7 mouse cellular contexts compared by ENCODE assay signal in genomic region chr10:81494260-81495041, GRCm38 (mm10). TPM values are rescaled to one million over a fixed set of nuclear protein-coding genes. Genes with fewer than 3 reads are reported as not detected.
DNase-seq lines count a peak whose midpoint lies in the region; ATAC-seq and TF ChIP-seq lines count a peak whose summit lies in the region.

No protein-coding gene starts in this region.

- no peaks in the 10 kb centered on the region for H3K27me3 ChIP-seq in forebrain, embryonic 14.5 days (replicated peaks; ENCODE audit: control insufficient read depth, insufficient read depth, low read length)
- no peaks in the 10 kb centered on the region for H3K27me3 ChIP-seq in liver, embryonic 16.5 days (ENCODE audit: control insufficient read depth, insufficient read depth, low read depth, low read length)
- no peaks in the 10 kb centered on the region for H3K27me3 ChIP-seq in stomach, embryonic 15.5 days (replicated peaks)

- H3K9me3 ChIP-seq in forebrain, embryonic 14.5 days (replicated peaks; ENCODE audit: control insufficient read depth, low read length) = no peaks in the 10 kb centered on the region
- H3K9me3 ChIP-seq in liver, embryonic 16.5 days (replicated peaks; ENCODE audit: control insufficient read depth, low read length) = no peaks in the 10 kb centered on the region
- no peaks in the 10 kb centered on the region for H3K9me3 ChIP-seq in stomach, embryonic 15.5 days

- WGBS in forebrain, embryonic 14.5 days = 89% methylated on average over 11 of the region's 11 CpGs
- WGBS in liver, embryonic 16.5 days (ENCODE audit: insufficient replicate concordance) = 58% methylated on average over 11 of the region's 11 CpGs
- WGBS in stomach, embryonic 15.5 days = 83% methylated on average over 11 of the region's 11 CpGs

- intact Hi-C loops in left cerebral cortex, adult 2 months (cut with DNase I) = no loop called here

- peaks cover 38% of the 10 kb centered on the region for H3K36me3 ChIP-seq in forebrain, embryonic 14.5 days (ENCODE audit: control insufficient read depth, insufficient read depth, low read length)
- peaks cover 22% of the 10 kb centered on the region for H3K36me3 ChIP-seq in liver, embryonic 16.5 days (ENCODE audit: control insufficient read depth, insufficient read depth)
- H3K36me3 ChIP-seq in stomach, embryonic 15.5 days = peaks cover 38% of the 10 kb centered on the region

- H3K4me2 ChIP-seq in forebrain, embryonic 14.5 days (ENCODE audit: low read length) = peak overlapping the region; percentile 97
- H3K4me2 ChIP-seq in liver, embryonic 16.5 days (ENCODE audit: low read depth, low read length) = peak overlapping the region; percentile 94
- peak overlapping the region; percentile 92 for H3K4me2 ChIP-seq in stomach, embryonic 15.5 days

- no peak for TF ChIP-seq CTCF in left cerebral cortex, adult 2 months (IDR thresholded peaks at IDR 0.05)

- peaks cover 15% of the 10 kb centered on the region for H3K4me1 ChIP-seq in forebrain, embryonic 14.5 days (ENCODE audit: control insufficient read depth, insufficient read depth, low read length)
- H3K4me1 ChIP-seq in liver, embryonic 16.5 days (ENCODE audit: control insufficient read depth, low read depth, low read length) = peaks cover 46% of the 10 kb centered on the region
- peaks cover 15% of the 10 kb centered on the region for H3K4me1 ChIP-seq in stomach, embryonic 15.5 days

- DNase-seq in lung, adult 18-20 months = peak; percentile 49 to 53
- DNase-seq in lung, postnatal 14 days = no peak
- no peak for DNase-seq in forebrain, embryonic 14.5 days (ENCODE audit: low spot score)
- no peak for DNase-seq in left cerebral cortex, adult 2 months (ENCODE audit: extremely low spot score in 1 of 2, low spot score in 2 of 2)
- DNase-seq in right cerebral cortex, postnatal 4 days = no peak

- 0 out of 2 replicates have a peak overlapping the region, but pooled peaks have one; percentile 82 for H3K9ac ChIP-seq in forebrain, embryonic 14.5 days (ENCODE audit: low read length)
- H3K9ac ChIP-seq in liver, embryonic 16.5 days (ENCODE audit: low read depth, low read length) = 0 out of 2 replicates have a peak overlapping the region, but pooled peaks have one; percentile 91
- no peak overlapping the region for H3K9ac ChIP-seq in stomach, embryonic 15.5 days

- H3K4me3 ChIP-seq in forebrain, embryonic 14.5 days (ENCODE audit: low read depth, low read length) = no peak overlapping the region
- H3K4me3 ChIP-seq in liver, embryonic 16.5 days (ENCODE audit: low read depth, low read length) = peak overlapping the region; percentile 83
- peak overlapping the region; percentile 84; the same call in 1 of the 2 replicates for H3K4me3 ChIP-seq in stomach, embryonic 15.5 days (replicated peaks)
- no peak overlapping the region for H3K4me3 ChIP-seq in left cerebral cortex, adult 2 months

- H3K27ac ChIP-seq in forebrain, embryonic 14.5 days (ENCODE audit: low read depth, low read length) = no peak overlapping the region
- peak overlapping the region; percentile 16; the same call in 1 of the 2 replicates for H3K27ac ChIP-seq in liver, embryonic 16.5 days (ENCODE audit: low read length)
- H3K27ac ChIP-seq in stomach, embryonic 15.5 days = no peak overlapping the region
- no peak overlapping the region for H3K27ac ChIP-seq in left cerebral cortex, adult 2 months

- no peak for ATAC-seq in forebrain, embryonic 14.5 days
- ATAC-seq in liver, embryonic 16.5 days (ENCODE audit: low read depth) = no peak
- ATAC-seq in stomach, embryonic 15.5 days (ENCODE audit: insufficient read depth, low FRiP score, low read depth) = no peak

RNA-seq across cellular contexts. Expression of gene Ncln, which starts 1.7 kb away (rescaled TPM):
- polyA plus RNA-seq in forebrain, embryonic 14.5 days (2014; fragmentation: Nextera tagmentation; extraction: Ambion mirVana) = 36.8 and 52.0 TPM in 2 replicates
- polyA plus RNA-seq in liver, embryonic 16.5 days (2015; fragmentation: Nextera tagmentation; extraction: Ambion mirVana) = 39.3 and 47.1 TPM in 2 replicates
- 83.9 and 93.7 TPM in 2 replicates for polyA plus RNA-seq in stomach, embryonic 15.5 days (2015; fragmentation: Nextera tagmentation; extraction: Ambion mirVana)
- 10 to 100 TPM; 78.3 to 80.8 TPM for total RNA-seq in left cerebral cortex, adult 2 months (2021)

RNA-seq across cellular contexts. Expression of gene S1pr4, which starts 5.5 kb away (rescaled TPM):
- 0.26 and 0.53 TPM in 2 replicates for polyA plus RNA-seq in forebrain, embryonic 14.5 days (2014; fragmentation: Nextera tagmentation; extraction: Ambion mirVana)
- 4.8 and 5.3 TPM in 2 replicates for polyA plus RNA-seq in liver, embryonic 16.5 days (2015; fragmentation: Nextera tagmentation; extraction: Ambion mirVana)
- 1.4 and 1.6 TPM in 2 replicates for polyA plus RNA-seq in stomach, embryonic 15.5 days (2015; fragmentation: Nextera tagmentation; extraction: Ambion mirVana)
- total RNA-seq in left cerebral cortex, adult 2 months (2021) = under 1 TPM; 0.56 to 0.70 TPM

RNA-seq across cellular contexts. Expression of gene Celf5, which starts 11.9 kb away (rescaled TPM):
- 57.9 and 69.6 TPM in 2 replicates for polyA plus RNA-seq in forebrain, embryonic 14.5 days (2014; fragmentation: Nextera tagmentation; extraction: Ambion mirVana)
- polyA plus RNA-seq in liver, embryonic 16.5 days (2015; fragmentation: Nextera tagmentation; extraction: Ambion mirVana) = 0.05 TPM in 1 of 2 replicates, not detected in the other
- 1.7 and 1.8 TPM in 2 replicates for polyA plus RNA-seq in stomach, embryonic 15.5 days (2015; fragmentation: Nextera tagmentation; extraction: Ambion mirVana)
- total RNA-seq in left cerebral cortex, adult 2 months (2021) = 100 to 1,000 TPM; 284 to 288 TPM

RNA-seq across cellular contexts. Expression of gene Gna15, which starts 29.6 kb away (rescaled TPM):
- 0.90 and 1.2 TPM in 2 replicates for polyA plus RNA-seq in forebrain, embryonic 14.5 days (2014; fragmentation: Nextera tagmentation; extraction: Ambion mirVana)
- 4.3 and 4.4 TPM in 2 replicates for polyA plus RNA-seq in liver, embryonic 16.5 days (2015; fragmentation: Nextera tagmentation; extraction: Ambion mirVana)
- 4.4 and 5.8 TPM in 2 replicates for polyA plus RNA-seq in stomach, embryonic 15.5 days (2015; fragmentation: Nextera tagmentation; extraction: Ambion mirVana)
- 1 to 10 TPM; 1.3 to 2.8 TPM for total RNA-seq in left cerebral cortex, adult 2 months (2021)

RNA-seq across cellular contexts. Expression of gene Nfic, which starts 39.0 kb away (rescaled TPM):
- 16.6 and 17.9 TPM in 2 replicates for polyA plus RNA-seq in forebrain, embryonic 14.5 days (2014; fragmentation: Nextera tagmentation; extraction: Ambion mirVana)
- polyA plus RNA-seq in liver, embryonic 16.5 days (2015; fragmentation: Nextera tagmentation; extraction: Ambion mirVana) = 10.2 and 12.0 TPM in 2 replicates
- 65.5 and 78.2 TPM in 2 replicates for polyA plus RNA-seq in stomach, embryonic 15.5 days (2015; fragmentation: Nextera tagmentation; extraction: Ambion mirVana)
- total RNA-seq in left cerebral cortex, adult 2 months (2021) = 10 to 100 TPM; 93.4 to 94.9 TPM

Comparison
In these comparisons a context has a peak if more than half of its experiments do, and no peak if none do; other contexts are left out.
1. DNase-seq: peak in lung, adult 18-20 months (2 of 2); none in lung, postnatal 14 days (single experiment), forebrain, embryonic 14.5 days (single experiment), left cerebral cortex, adult 2 months (0 of 2) and right cerebral cortex, postnatal 4 days (single experiment).
2. H3K4me3 ChIP-seq: peak in liver, embryonic 16.5 days (single experiment) and stomach, embryonic 15.5 days (single experiment); none in forebrain, embryonic 14.5 days (single experiment) and left cerebral cortex, adult 2 months (single experiment).
3. RNA of gene Celf5, which starts 11.9 kb away (polyA plus RNA-seq): 57.9 to 69.6 TPM in forebrain, embryonic 14.5 days; 1.7 to 1.8 TPM in stomach, embryonic 15.5 days and 0.05 TPM in liver, embryonic 16.5 days; every median in the first group is over 10 times any median in the second.
4. Peak in every context shown above with its lines, with median percentiles within 50 percentile points of each other: H3K4me2 ChIP-seq.